In genomic region chr8:104441613-104442012, GRCm38 (mm10) we compare ENCODE assay signal across 8 mouse cellular contexts. TPM values are rescaled to one million over a fixed set of nuclear protein-coding genes. Genes with fewer than 3 reads are reported as not detected.
DNase-seq lines count a peak whose midpoint lies in the region; ATAC-seq lines count a peak whose summit lies in the region.

No protein-coding gene starts in this region.

- WGBS in heart, embryonic 10.5 days, result 61% methylated on average over 7 of the region's 7 CpGs
- WGBS in limb, embryonic 13.5 days, result 69% methylated on average over 7 of the region's 7 CpGs
- 63% methylated on average over 7 of the region's 7 CpGs for WGBS in stomach, embryonic 15.5 days

- no peak for ATAC-seq in limb, embryonic 13.5 days (ENCODE audit: low FRiP score, low read depth)
- no peak for ATAC-seq in stomach, embryonic 15.5 days (ENCODE audit: insufficient read depth, low FRiP score, low read depth)

- H3K9me3 ChIP-seq in heart, embryonic 10.5 days, result no peaks in the 10 kb centered on the region
- no peaks in the 10 kb centered on the region for H3K9me3 ChIP-seq in limb, embryonic 13.5 days
- no peaks in the 10 kb centered on the region for H3K9me3 ChIP-seq in stomach, embryonic 15.5 days

- no peak for DNase-seq in heart, embryonic 10.5 days (ENCODE audit: low spot score)
- no peak for DNase-seq in heart, adult 11 months
- peak; percentile 12 to 58 for DNase-seq in spleen, postnatal 4 days (ENCODE audit: low spot score in 2 of 2)
- DNase-seq in spleen, postnatal 36 days (ENCODE audit: low spot score in 2 of 2), result no peak
- no peak for DNase-seq in spleen, postnatal 10 days (ENCODE audit: low spot score in 2 of 2)
- DNase-seq in kidney, postnatal 25 days, result no peak

- H3K4me1 ChIP-seq in heart, embryonic 10.5 days, result peaks cover 11% of the 10 kb centered on the region
- H3K4me1 ChIP-seq in limb, embryonic 13.5 days, result peaks cover 16% of the 10 kb centered on the region
- H3K4me1 ChIP-seq in stomach, embryonic 15.5 days, result peaks cover 13% of the 10 kb centered on the region

- no peaks in the 10 kb centered on the region for H3K27me3 ChIP-seq in heart, embryonic 10.5 days (ENCODE audit: insufficient read depth, poor library complexity, severe bottlenecking)
- no peaks in the 10 kb centered on the region for H3K27me3 ChIP-seq in limb, embryonic 13.5 days
- H3K27me3 ChIP-seq in stomach, embryonic 15.5 days (replicated peaks), result no peaks in the 10 kb centered on the region

- H3K36me3 ChIP-seq in heart, embryonic 10.5 days, result peaks cover 43% of the 10 kb centered on the region
- H3K36me3 ChIP-seq in limb, embryonic 13.5 days, result peaks cover 41% of the 10 kb centered on the region
- H3K36me3 ChIP-seq in stomach, embryonic 15.5 days, result peaks cover 30% of the 10 kb centered on the region

- peak overlapping the region; percentile 94 for H3K9ac ChIP-seq in limb, embryonic 13.5 days
- H3K9ac ChIP-seq in stomach, embryonic 15.5 days, result peak overlapping the region; percentile 80; the same call in 1 of the 2 replicates

- peak overlapping the region; percentile 100 for H3K27ac ChIP-seq in heart, embryonic 10.5 days
- H3K27ac ChIP-seq in limb, embryonic 13.5 days, result no peak overlapping the region
- H3K27ac ChIP-seq in stomach, embryonic 15.5 days, result no peak overlapping the region

- H3K4me2 ChIP-seq in limb, embryonic 13.5 days (replicated peaks), result peak overlapping the region; percentile 91
- H3K4me2 ChIP-seq in stomach, embryonic 15.5 days, result peak overlapping the region; percentile 79

- H3K4me3 ChIP-seq in heart, embryonic 10.5 days, result peak overlapping the region; percentile 97
- H3K4me3 ChIP-seq in limb, embryonic 13.5 days, result peak overlapping the region; percentile 92
- peak overlapping the region; percentile 92 for H3K4me3 ChIP-seq in stomach, embryonic 15.5 days (replicated peaks)

RNA-seq across cellular contexts. Expression of gene Dync1li2, which starts 1.2 kb away (rescaled TPM):
- 50.8 and 58.6 TPM in 2 replicates for polyA plus RNA-seq in heart, embryonic 10.5 days (2016; fragmentation: Nextera tagmentation; extraction: Ambion mirVana)
- polyA plus RNA-seq in limb, embryonic 13.5 days (2015; fragmentation: Nextera tagmentation; extraction: Ambion mirVana), result 64.7 and 65.5 TPM in 2 replicates
- polyA plus RNA-seq in stomach, embryonic 15.5 days (2015; fragmentation: Nextera tagmentation; extraction: Ambion mirVana), result 54.9 and 58.0 TPM in 2 replicates

RNA-seq across cellular contexts. Expression of gene Cmtm4, which starts 46.0 kb away (rescaled TPM):
- polyA plus RNA-seq in heart, embryonic 10.5 days (2016; fragmentation: Nextera tagmentation; extraction: Ambion mirVana), result 1.1 and 1.7 TPM in 2 replicates
- 2.8 and 3.0 TPM in 2 replicates for polyA plus RNA-seq in limb, embryonic 13.5 days (2015; fragmentation: Nextera tagmentation; extraction: Ambion mirVana)
- 6.2 and 6.4 TPM in 2 replicates for polyA plus RNA-seq in stomach, embryonic 15.5 days (2015; fragmentation: Nextera tagmentation; extraction: Ambion mirVana)

Comparison
In these comparisons a context has a peak if more than half of its experiments do, and no peak if none do; other contexts are left out.
1. DNase-seq: peak in spleen, postnatal 4 days (2 of 2); none in heart, embryonic 10.5 days (single experiment), heart, adult 11 months (single experiment), spleen, postnatal 36 days (0 of 2), spleen, postnatal 10 days (0 of 2) and kidney, postnatal 25 days (0 of 2).
2. Peak in every context shown above with its lines, with median percentiles within 50 percentile points of each other: H3K4me3 ChIP-seq.